Mouse (Mus musculus) heart, adult 2 months (tissue): ENCODE measurements around the gene Rnft2. TPM values are rescaled to one million over a fixed set of nuclear protein-coding genes. Genes with fewer than 3 reads are reported as not detected.

Experiments
- DNase-seq, 2 experiments: peaks; one replicate each; pipeline ENCODE4 v3.0.0; 2021
- H3K27ac ChIP-seq: fragments of 200-600 bp; 2 replicates; pipeline ENCODE4 v1.8.1; 2022
- H3K27me3 ChIP-seq: fragments of 200-500 bp; 2 replicates; pipeline ENCODE4 v1.6.1; 2012; ENCODE audit warnings: mild to moderate bottlenecking, low read length, inconsistent platforms, mixed read lengths; ENCODE audit not compliant: control insufficient read depth, insufficient read depth
- H3K36me3 ChIP-seq: fragments of 200-500 bp; 2 replicates; pipeline ENCODE4 v1.6.1; 2012; ENCODE audit warnings: low read length, inconsistent platforms; ENCODE audit not compliant: control insufficient read depth, insufficient read depth
- H3K4me1 ChIP-seq: fragments of 200-500 bp; 2 replicates; pipeline ENCODE4 v1.6.1; 2011; ENCODE audit warnings: low read length; ENCODE audit not compliant: control insufficient read depth, insufficient read depth
- H3K4me3 ChIP-seq: fragments of 200-600 bp; 2 replicates; pipeline ENCODE4 v1.8.1; 2022
- H3K79me2 ChIP-seq: fragments of 200-500 bp; replicated peaks from 2 replicates; pipeline ENCODE4 v1.6.1; 2012; ENCODE audit warnings: mild to moderate bottlenecking, inconsistent platforms, low read length, moderate library complexity, mixed read lengths; ENCODE audit not compliant: control insufficient read depth, insufficient read depth
- H3K9ac ChIP-seq: fragments of 200-500 bp; 2 replicates; pipeline ENCODE4 v1.6.1; 2012; ENCODE audit warnings: low read depth, mild to moderate bottlenecking, control low read depth, inconsistent platforms, low read length, mixed read lengths
- CTCF ChIP-seq: fragments of 200-600 bp; IDR thresholded peaks from 2 replicates; pipeline ENCODE4 v1.8.1; 2022; ENCODE audit warnings: antibody characterized with exemption, mild to moderate bottlenecking, moderate library complexity
- EP300 ChIP-seq: fragments of 200-500 bp; IDR thresholded peaks from 2 replicates; pipeline ENCODE4 v1.6.1; 2011; ENCODE audit warnings: low read depth, low read length, control low read depth; ENCODE audit not compliant: insufficient read depth
- POLR2A ChIP-seq: fragments of 200-500 bp; IDR thresholded peaks from 2 replicates; pipeline ENCODE4 v1.6.1; 2011; ENCODE audit warnings: mild to moderate bottlenecking, low read depth, low read length, control low read depth; ENCODE audit not compliant: insufficient read depth
- WGBS: fragments of 180-500 bp; shearing (Covaris S2); methylation state at CpG from one replicate; pipeline ENCODE4 v1.1.7; 2018; 5-methylcytosine and 5-hydroxymethylcytosine counted together
- intact Hi-C: fragments of 180-260 bp; cut with DNase I; formaldehyde crosslinking; loops from one replicate; pipeline ENCODE4 v1.15.1; 2025
- polyA plus RNA-seq: library from polyadenylated mRNA; depleted of rRNA; stranded (reverse); fragments of >200 nt; gene quantifications from 2 replicates; pipeline ENCODE4 v1.2.3, GENCODE M21; 2012
- total RNA-seq, 2 experiments: library from RNA; stranded (reverse); gene quantifications; 2 replicates each; pipeline ENCODE4 v1.2.3; 2021

Gene Rnft2
- total and polyA plus RNA-seq, 3 experiments, result 0.99 to 2.2 (median 1.5) TPM

DNA sequence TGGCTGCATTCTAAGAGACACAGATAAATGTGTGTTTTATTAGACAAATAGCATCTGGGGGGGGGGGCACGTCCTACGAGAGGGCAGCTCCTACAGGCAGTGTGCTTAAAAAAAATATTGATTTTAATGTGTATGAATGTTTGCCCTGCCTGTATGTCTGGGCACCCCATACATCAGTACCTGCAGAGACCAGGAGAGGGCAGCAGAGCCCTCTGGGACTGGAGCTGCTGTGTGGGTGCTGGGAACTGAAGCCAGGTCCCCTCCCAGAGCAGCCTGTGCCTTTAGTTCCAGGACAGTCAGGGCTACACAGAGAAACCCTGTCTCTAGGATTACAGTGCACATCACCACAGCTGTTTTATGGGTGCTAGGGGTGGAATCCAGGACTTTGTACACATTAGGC lies 69.8 kb downstream of the Rnft2 start:
- no peak overlapping the region for H3K27ac ChIP-seq
- no peak for DNase-seq
- no peak for TF ChIP-seq POLR2A
- TF ChIP-seq CTCF, result peak; percentile 53
- no peak for TF ChIP-seq EP300
- 33% methylated on average over 2 of the region's 2 CpGs for WGBS
- H3K27me3 ChIP-seq, result peaks cover 15% of the 10 kb centered on the region
- intact Hi-C loops, result no loop called here
- H3K36me3 ChIP-seq, result no peaks in the 10 kb centered on the region
- H3K4me3 ChIP-seq, result no peak overlapping the region
- no peaks in the 10 kb centered on the region for H3K79me2 ChIP-seq
- peaks cover 4% of the 10 kb centered on the region; the same call in 1 of the 2 replicates for H3K4me1 ChIP-seq
- no peak overlapping the region for H3K9ac ChIP-seq

DNA sequence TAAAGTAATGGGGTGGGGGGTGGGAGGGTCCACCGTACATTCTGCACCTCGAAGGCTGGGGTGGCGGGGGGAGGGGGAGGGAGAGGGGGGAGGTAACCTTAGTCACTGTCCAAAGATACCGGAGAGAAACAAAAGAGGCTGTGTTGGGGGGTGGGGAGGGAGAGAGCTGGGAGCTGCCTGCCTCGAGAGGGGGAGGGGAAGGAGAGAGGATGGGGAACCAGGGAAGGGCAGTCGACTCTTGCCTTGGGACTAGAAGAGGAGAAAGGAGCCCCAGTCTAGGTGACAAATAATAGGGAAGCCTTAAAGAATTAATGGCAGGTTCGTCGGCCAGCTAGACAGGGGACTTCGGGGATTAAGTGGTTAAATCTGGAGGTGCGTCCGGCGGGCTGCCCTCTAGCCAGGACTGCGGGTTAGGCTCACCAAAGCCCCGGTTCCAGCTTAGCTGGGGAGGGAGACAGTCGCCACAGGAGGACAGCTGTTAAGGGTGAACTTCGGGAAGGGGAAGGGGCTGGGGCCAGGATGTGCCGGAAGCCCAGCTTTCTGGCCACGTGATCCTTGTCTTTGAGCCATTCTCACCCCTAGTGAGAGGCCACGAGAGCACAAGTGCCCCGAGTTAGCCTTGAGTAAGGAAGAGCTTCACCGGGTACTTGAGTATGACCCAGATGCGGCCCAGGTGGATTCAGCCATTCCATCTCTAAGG lies 70.5 kb downstream of the Rnft2 start:
- Histone ChIP-seq H3K27ac (no peak overlapping the region), H3K4me1 (peaks cover 4% of the 10 kb centered on the region; the same call in 1 of the 2 replicates), H3K27me3 (peaks cover 17% of the 10 kb centered on the region), H3K36me3 (no peaks in the 10 kb centered on the region), H3K4me3 (no peak overlapping the region), H3K9ac (no peak overlapping the region), H3K79me2 (no peaks in the 10 kb centered on the region)
- intact Hi-C loops, result loop anchor here (5.0 kb wide), 1 partner anchor 68 kb away; no protein-coding TSS in a partner anchor
- 2% methylated on average over 22 of the region's 22 CpGs for WGBS
- TF ChIP-seq POLR2A (no peak), EP300 (no peak), CTCF (no peak)
- DNase-seq, result no peak

DNA sequence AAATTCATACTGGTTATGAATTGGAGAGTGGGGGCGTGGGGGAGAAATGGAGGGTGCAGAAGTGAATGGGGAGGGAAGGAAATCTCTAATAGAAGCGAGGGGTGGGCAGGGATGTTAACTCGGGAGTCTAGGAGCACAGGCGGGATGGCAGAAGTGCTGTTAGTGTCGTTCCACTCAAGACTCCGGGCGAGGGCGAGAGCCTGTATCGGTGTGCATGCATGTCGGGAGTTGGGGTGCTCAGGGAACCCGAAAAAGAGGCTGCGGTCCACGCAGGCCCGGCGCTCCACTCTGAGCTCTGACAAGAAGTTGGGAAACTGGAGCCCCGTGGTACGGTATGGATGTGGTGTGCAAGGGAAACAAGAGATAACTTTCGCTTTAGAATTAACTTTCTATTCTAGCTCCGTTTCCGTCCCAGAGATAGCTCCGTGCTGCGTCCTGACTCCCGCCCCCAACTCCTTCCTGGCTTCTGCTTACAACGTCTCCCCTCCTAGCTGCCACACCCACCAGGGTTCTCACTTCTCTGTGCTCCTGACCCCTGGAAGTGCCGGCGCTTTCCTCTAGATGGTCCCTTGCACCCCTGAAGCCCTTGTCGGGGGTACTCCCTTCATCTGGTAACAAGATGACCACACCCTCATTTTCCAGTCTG lies 72.7 kb downstream of the Rnft2 start:
- H3K9ac ChIP-seq, result peak overlapping the region; percentile 54
- H3K4me3 ChIP-seq, result peak overlapping the region; percentile 49
- no peak for TF ChIP-seq EP300
- no peak for TF ChIP-seq POLR2A
- H3K79me2 ChIP-seq, result no peaks in the 10 kb centered on the region
- no peaks in the 10 kb centered on the region for H3K36me3 ChIP-seq
- DNase-seq, result no peak
- H3K27me3 ChIP-seq, result peaks cover 21% of the 10 kb centered on the region
- 2% methylated on average over 27 of the region's 27 CpGs for WGBS
- H3K4me1 ChIP-seq, result peaks cover 4% of the 10 kb centered on the region; the same call in 1 of the 2 replicates
- intact Hi-C loops, result loop anchor here (5.0 kb wide), 1 partner anchor 70 kb away; no protein-coding TSS in a partner anchor
- no peak overlapping the region for H3K27ac ChIP-seq

DNA sequence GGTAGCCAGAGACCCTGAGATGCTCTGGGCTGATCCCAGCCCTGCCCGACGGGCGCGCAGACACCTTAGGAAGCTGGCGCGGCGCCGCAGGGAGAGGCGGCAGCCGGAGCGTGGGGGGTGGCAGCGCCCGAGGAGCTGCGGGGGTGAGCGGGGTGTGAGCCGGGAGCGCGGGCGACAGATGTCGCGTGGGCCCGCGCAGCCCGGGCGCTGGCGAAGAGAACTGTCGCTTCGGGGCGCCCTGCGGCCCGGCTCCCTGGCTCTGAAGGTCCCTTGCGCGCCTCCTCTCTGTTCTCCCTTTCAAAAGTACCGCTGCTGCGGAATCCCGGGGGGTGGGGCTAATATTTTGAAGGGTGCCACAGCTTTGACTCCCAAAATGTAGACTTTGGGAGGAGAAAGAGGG lies 73.3 kb downstream of the Rnft2 start:
- Histone ChIP-seq H3K79me2 (no peaks in the 10 kb centered on the region), H3K36me3 (no peaks in the 10 kb centered on the region), H3K9ac (peak overlapping the region; percentile 29; the same call in 1 of the 2 replicates), H3K4me3 (peak overlapping the region; percentile 49), H3K27ac (no peak overlapping the region), H3K27me3 (peaks cover 21% of the 10 kb centered on the region), H3K4me1 (peaks cover 4% of the 10 kb centered on the region; the same call in 1 of the 2 replicates)
- no peak for DNase-seq
- TF ChIP-seq POLR2A, result no peak
- no peak for TF ChIP-seq CTCF
- no peak for TF ChIP-seq EP300
- WGBS, result 1% methylated on average over 36 of the region's 36 CpGs
- intact Hi-C loops, result loop anchor here (5.0 kb wide), 1 partner anchor 71 kb away; no protein-coding TSS in a partner anchor

DNA sequence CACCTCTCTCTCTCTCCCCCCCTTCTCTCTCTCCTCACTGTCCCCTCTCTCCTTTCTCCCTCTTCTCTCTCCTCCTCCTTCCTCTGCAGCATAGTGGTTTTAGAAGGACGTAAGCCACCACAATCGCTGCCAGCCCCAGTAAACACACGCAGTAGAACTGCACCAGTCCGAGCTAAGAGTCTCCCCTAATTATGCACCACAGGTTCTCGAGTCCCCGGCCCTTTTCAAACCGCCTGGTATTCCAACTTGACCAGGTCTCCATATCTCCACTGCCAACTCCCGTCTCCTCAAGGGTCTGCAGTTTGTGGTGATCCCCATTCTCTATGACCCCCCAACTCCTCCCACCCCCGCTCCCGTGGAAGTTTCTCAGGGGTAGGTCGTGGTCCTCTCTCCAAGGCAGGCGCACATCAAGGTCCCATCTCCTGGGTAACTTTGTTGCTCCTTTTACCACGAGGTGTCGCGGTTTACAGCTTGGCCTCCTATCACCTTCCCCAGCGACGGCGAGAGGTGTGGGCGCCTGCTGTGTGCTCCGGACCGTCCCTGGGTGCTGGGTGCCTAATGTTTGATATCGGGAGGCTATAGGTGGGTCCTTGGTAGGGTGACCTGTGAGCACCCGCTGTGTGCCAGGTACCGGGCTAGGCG lies 73.9 kb downstream of the Rnft2 start:
- Histone ChIP-seq H3K4me1 (peaks cover 4% of the 10 kb centered on the region; the same call in 1 of the 2 replicates), H3K27me3 (peaks cover 21% of the 10 kb centered on the region), H3K79me2 (no peaks in the 10 kb centered on the region), H3K4me3 (no peak overlapping the region; the same call in 1 of the 2 replicates), H3K9ac (no peak overlapping the region), H3K36me3 (no peaks in the 10 kb centered on the region), H3K27ac (no peak overlapping the region)
- intact Hi-C loops, result loop anchor here (5.0 kb wide), 1 partner anchor 71 kb away; no protein-coding TSS in a partner anchor
- WGBS, result under 1% methylated on average over 25 of the region's 25 CpGs
- TF ChIP-seq POLR2A (no peak), CTCF (peak; percentile 46)
- DNase-seq, result peak; percentile 26 to 43
